Mouse (Mus musculus): ENCODE data around the gene Hnrnpab. TPM values are rescaled to one million over a fixed set of nuclear protein-coding genes. Genes with fewer than 3 reads are reported as not detected.

Gene Hnrnpab
- 100 to 1,000 TPM; 366 to 372 TPM for total RNA-seq (2021)

DNA sequence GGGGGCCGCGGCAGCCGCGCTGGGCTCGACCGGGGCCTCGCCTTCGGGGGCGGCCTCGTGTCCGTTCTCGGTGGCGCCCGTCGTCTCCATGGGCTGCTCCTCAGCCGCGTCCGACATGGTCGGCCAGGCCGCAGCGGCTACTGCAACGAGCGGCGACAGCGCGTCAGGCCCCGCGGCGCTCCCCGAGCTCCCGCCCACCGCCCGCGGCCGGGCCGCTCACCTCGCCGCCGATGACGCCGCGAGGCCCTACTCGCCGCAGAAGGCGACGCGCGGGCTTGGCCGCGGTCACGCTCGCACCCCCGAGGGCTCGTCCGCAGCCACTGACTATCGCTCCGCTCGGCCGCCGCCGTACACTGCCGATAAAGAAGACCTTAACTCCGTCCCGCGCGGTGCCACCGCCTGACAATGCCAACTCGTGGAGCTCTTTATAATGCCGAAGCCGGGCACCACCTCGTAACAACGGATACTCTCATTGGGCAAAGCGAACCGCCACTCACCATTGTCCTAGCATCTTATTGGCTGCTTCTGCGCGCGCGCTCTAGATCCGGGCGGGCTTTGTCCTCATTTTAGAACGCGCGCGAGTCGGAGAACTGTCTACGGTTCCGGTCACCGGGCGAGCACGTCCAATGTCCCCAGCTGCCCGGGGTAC is at the start of gene Hnrnpab:
Gene Hnrnpab (minus strand): TSS at position 401 of the 649 bp plus-strand sequence.
- DNase-seq = peak; percentile 98

DNA sequence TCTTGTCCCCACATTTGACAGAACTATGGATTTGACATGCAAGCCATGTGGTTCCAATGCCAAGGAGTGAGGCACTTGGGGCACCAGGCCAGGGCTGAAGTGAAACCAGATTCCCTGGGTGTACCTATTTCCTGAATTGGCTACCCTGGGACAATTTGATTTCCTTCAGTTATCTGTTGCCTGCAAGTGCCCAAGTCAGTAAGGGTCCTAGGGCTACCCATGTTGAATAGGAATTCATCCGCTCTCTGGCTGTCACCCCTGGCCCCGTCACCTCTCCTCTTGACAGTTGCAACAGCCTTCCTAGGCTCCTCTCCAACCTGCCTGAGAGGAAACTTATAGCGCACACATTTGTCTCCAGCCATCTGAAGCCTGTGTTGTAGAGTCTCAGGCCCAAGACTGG is 48.2 kb upstream of the Hnrnpab start:
- DNase-seq = no peak

GRCm38 (mm10) chr11:51653736-51654135 is 47.1 kb upstream of the Hnrnpab start:
- no peak for DNase-seq

GRCm38 (mm10) chr11:51652889-51653418 is 46.3 kb upstream of the Hnrnpab start:
- no peak for DNase-seq

GRCm38 (mm10) chr11:51650691-51651515 is 44.3 kb upstream of the Hnrnpab start, which contains the start of the genes N4bp3 and D930048N14Rik:
TSS of gene N4bp3 (minus strand) at chr11:51650842.
TSS of gene D930048N14Rik (plus strand) at chr11:51650954.
- peak; percentile 82 for DNase-seq

DNA sequence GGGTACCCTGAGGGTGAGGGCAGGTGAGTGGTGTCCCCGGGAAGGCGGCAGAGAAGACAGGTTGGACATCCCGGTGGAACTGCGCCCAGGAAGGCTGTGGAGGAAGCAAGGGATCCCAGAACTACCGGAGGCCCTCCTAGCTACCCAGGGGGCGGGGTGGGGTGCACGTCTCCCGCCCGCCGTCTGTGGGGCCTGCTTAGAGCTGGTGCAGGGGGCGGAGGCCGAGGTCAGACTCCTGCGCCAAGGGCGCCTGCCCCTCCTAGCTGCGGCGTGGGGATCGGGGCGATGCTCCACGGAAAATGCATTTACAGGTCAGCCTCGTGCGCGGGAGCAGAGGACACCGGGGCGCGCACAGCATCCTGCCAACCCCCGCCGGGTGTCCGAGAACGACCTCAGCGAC is 43.6 kb upstream of the Hnrnpab start:
- DNase-seq = no peak

- DNase-seq = no peak
Measured at GRCm38 (mm10) chr11:51649889-51650199, 43.2 kb upstream of the Hnrnpab start.

DNA sequence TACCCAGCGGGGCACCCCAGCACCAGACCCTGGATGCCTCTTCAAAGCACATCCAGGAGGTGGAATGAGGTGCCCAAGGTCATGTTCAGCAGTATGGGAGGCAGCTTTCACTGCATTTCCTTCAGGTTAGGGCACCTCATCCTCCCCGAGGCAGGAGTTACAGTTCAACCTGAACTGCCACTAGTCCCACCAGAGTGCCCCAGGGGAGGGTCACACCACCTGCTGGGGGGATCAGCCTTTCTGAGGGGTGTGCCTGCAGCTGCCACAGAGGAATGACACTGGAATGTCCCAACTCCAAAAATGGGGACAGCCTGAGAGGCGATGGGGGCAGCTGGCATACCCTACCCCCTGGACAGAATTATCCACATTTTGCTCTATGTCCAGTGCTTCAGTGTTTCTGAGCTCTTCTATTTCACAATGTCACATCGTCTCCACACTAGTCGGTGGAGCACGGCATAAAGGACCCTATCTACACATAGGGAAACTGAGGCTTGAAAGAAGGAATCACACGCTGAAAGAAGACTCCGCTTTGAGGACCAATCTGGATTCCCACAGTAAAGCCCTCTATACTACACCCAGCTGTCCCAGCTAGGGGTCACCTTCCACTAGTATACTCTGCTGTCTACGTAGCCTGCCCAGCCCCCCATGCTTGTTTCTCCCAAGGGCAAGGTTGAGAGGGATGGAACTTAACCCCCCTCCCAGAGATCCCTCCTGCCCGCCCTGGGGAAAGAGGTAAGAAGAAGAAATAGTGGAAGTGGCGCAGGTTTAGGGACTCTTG is 42.7 kb upstream of the Hnrnpab start:
- peak; percentile 47 for DNase-seq

DNA sequence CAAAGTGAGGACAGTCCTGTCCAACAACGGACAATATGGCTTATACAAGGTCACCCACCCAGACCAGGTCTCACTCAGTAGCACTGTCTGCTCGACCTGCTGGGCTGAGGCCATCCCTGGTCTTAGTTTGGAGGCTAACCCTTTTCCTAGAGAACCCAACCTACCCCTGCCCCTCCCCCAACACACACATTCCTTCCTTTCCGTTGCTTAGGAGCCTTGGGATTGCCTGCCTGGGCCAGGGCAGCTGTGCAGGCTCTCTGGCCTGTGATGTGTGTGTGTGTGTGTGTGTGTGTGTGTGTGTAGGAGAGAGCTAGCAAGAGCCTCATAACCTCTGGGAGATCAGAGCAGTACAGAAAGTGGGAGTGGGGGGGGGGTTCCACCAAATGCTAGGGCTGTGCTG is 41.9 kb upstream of the Hnrnpab start:
- DNase-seq = peak; percentile 58

DNA sequence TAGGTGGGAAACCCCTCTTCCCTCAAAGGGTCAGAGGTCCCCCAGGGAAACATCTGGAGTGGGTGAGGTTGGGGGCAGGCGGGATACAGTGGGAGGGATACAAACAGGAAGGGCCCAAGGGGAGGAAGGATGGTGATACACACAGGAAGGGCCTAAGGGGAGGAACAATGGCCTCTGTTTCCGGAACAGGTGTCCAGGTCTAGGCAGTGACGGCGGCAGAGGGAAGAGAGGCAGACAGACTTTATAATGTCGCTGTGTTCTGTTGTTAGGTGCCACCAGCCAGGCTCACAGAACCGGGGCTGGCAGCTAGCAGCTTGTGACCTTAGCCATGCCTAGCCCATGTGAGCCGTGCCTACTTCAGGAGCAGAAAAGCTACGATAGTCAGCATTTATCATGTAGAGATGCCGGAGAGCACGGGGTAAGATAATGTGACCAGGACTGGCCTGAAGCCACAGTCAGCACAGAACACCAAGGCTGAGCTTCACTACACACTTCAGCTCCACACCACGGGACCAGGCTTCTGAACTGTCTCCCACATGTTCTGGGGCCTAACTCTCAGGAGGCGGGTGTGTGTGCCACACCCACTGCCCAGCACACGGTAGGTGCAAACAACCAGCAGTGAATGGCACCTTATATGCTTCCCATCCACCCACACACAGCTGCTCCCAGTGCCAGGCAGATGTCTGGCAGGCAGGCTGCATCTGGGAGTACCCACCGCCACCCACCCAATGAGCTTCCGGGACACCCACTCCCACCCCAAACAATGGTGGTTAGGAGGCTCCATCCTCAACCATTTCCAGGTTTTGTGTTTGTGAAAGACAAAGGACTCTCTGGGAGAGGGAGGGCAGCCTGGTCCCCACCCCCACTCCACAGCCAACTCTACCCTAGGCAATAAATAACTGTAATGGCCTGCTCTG is 40.4 kb upstream of the Hnrnpab start:
- peak; percentile 52 for DNase-seq

DNA sequence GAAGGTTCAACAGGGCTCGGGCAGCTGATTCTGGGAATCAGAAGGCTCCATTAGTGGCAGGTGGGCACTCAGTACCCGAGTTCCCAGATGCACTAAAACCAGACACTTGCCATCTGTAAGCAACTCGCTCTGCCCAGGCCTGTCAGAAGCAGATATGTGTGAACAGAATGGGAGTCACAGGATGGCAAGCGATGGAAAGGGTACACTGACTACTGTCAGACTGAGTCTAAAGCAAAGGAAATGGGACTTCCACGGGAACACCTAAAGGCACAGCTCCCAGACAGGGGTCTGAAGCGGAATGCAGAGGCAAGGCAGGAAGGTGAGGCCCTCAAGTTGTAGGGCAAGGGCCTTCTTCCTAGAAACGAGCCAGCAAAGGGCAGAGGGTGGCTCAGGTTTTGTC is 39.6 kb upstream of the Hnrnpab start:
- DNase-seq = no peak

GRCm38 (mm10) chr11:51645293-51645692 is 38.6 kb upstream of the Hnrnpab start:
- DNase-seq = peak; percentile 39

DNA sequence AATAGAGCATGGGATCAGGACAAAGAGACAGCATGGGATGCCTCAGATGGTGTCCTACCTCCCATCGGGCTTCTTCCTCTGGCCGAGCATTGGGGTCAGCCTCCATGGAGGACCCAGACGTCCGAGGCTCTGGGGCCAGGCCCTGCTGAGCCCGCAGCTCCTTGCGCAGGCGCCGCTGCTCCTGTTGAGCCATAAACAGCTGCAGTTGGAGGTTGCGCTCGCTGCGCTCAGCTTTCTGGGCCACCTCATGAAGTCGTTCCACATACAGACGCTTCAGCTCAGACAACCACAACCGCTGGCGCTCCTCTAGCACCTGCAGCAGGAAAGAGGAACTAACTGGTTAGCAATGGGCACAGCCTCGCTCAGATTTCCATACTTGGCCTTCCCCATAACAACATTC is 37.6 kb upstream of the Hnrnpab start:
- no peak for DNase-seq

DNA sequence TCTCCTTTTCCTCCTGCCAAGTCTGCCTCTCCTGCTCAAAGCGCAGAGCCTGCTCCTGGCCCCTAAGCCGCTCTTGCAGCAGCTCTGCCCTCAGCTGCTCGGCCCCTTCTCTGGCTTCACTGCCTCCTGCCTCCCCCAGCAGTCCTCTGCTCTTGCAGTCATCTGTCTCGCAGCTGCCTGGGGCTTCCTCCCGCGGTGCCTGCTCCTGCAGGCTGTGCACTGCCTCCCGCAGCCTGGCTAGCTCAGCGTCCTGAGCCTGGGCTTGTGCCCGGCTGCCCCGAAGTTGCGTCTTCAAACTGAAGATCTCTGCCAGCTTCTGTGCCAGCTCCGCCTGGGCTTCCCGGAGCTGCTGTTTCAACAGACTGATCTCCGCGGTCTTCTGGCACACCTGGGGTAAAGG is 37.1 kb upstream of the Hnrnpab start:
- no peak for DNase-seq

DNA sequence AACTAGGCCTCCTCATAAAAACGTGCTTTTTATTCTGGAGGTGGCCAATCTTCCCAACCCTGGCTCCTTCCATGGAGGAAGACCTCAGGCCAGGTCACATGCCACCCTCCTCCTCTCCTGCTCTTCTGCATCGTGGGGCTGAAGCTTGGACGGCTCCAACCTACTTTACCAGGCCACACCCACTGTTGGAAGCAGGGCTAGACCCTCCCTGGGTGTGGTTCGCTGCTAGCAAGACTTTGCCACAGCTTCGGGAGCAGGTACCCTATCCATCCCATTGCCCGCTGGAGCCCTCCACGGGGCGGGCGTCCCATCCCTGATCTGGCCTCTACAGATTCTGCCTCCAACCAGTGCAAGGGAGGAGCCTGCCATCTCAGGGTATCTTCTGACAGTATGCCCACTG is 36.6 kb upstream of the Hnrnpab start:
- no peak for DNase-seq

GRCm38 (mm10) chr11:51640748-51641147 is 34.1 kb upstream of the Hnrnpab start:
- DNase-seq = peak; percentile 19

DNA sequence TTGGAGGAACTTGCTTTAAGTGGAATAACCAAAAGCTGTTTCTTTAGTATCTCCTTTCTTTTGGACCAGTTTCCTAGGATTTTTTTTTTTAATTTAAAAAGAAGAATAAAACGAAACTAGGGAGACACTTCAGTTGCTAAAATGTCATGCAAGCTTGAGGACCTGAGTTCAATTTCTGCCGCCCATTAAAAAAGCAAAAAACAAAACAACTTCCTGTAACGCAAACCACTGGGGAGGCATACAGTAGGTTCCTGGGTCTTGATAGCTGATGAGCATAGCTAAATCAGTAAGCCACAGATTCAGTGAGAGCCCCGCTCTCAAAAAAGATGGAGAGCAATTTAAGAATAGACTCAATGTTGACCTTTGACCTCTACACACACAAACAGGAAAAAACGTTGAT is 31.9 kb upstream of the Hnrnpab start:
- no peak for DNase-seq

- peak; percentile 58 for DNase-seq
Measured at GRCm38 (mm10) chr11:51637971-51638414, 31.3 kb upstream of the Hnrnpab start.

- DNase-seq = peak; percentile 69
Measured at GRCm38 (mm10) chr11:51636323-51636684, 29.7 kb upstream of the Hnrnpab start.

DNA sequence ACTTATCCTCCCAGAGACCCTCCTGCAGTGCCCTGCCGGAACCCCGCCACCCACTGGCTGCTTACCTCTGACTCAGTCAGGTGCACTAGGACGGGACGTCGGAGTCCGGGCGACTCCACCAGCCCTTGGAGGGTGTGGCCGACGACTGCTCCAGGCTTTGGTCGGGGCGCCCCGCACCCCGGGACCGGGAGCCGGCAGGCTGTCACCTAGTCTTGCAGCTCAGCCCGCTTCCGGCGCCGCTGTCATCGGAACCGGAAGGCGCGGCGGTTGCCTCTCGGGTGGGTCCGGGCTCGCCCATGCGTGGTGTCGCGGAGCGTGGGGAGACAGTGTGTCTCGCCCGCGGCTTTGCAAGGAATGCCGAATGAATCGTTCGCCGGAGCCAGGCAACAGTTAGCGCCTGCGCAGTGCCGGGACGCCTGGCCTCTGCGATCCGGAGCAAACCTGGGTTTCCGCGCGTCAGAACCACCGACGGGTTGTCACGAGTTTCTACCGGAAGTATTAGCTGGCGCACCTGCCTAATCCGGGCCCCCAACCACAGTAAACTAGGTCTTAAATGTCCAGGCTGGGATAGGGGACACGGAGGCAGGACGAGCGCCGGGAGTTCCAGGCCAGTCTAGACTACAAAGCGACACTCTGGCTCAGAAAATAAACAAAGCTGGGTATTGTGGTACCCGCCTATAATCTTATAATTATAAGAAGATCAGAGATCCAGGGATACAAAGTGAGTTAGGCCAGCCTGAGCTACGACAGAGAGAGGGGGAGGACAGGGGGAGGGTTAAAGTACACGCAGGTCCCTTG is 29.1 kb upstream of the Hnrnpab start, which contains the start of gene Rmnd5b:
Gene Rmnd5b (minus strand): TSS at position 372 of the 798 bp plus-strand sequence.
- DNase-seq = peak; percentile 92

GRCm38 (mm10) chr11:51635127-51635524 is 28.5 kb upstream of the Hnrnpab start:
- DNase-seq = no peak

All from heart, postnatal 4 days (tissue).